Mouse (Mus musculus): ENCODE results near the gene Elf2. TPM values are rescaled to one million over a fixed set of nuclear protein-coding genes. Genes with fewer than 3 reads are reported as not detected.

Gene Elf2
- polyA plus RNA-seq (2015; fragmentation: Nextera tagmentation; extraction: Ambion mirVana): 26.8 and 30.0 TPM in 2 replicates

DNA sequence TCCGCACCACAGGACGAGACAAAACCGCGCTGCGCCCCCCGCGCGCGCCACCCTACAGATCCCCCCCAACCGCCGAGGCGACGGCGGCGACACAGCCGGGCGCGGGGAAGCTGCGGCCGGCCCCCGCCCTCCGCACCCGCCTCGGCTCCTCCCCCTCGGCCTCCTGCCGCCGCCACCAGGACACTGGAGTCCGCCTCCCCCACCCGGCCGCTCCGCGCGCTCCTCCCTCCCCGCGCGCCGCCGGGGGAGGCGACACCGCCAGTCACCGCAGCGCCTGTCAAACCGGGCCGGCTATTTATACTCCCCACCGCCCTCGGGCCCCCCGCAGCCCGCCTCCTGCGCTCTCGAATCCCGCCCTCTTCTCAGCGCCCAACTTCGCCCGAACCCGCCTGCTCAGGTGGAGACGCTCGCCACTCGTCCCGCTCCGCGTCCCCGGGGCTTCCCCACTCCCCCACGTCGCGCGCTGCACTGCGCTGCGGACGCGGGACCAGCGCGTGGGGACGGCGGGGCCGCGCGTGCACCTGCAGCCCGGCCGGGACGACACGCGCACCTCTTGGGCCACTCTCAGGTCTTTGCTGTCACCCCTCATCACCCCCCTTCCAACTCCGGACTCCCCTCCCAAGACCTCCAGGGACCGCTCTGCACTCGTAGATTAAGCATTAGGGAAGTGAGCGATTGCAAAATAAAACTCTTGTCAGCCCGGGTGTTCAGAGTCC, at the start of gene Elf2:
TSS of gene Elf2 (minus strand) at position 112 of the 716 bp plus-strand sequence.

DNA sequence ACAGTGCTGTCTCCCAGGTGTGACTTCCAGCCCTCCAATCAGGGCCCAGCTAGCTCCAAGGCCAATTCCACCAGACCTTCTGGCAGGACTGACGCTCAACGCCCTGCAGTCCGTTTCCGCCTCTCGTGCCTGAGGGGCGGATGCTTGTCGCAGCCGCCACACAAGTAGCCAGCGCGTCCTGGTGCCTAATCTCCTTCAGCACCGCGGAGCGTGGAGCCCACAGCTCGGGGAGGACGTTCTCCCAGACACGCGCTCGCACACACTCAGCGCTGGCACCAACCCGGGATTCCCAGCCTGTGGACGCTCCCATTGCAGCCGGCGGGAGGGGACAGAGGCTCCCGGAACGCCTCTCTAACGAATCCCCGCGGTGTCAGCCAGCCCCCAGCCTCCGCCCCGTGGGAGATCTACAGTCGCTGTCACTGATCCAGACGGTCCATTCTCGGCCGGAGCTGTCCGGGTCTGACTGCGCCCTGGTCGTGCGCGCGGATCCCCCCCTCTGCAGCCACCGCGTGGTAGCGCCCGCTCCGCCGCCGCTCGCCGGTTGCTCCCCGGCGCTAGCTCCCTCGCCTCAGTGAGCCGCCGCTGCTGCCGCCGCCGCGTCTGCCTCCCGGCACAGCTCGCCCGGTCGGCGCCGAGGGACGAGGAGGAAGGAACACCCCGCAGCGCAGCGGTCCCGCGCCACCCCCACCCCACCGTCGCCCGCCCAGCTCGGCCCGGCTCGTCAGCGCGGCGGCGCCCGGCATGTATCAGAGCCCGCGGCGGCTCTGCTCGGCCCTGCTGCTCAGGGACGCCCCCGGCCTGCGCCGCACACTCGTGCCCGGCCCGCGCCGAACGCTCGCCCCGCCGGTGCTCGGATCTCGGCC, 115.9 kb downstream of the Elf2 start, which contains the start of gene Noct:
TSS of gene Noct (plus strand) at position 85 of the 863 bp plus-strand sequence.

Small RNAs within 50 kb of the gene (microRNA-seq; reads per million reads assigned to microRNA genes)
- not detected for gene Gm24282

Other genes starting within 250 kb of the Elf2 start
- 39.9 and 40.8 TPM in 2 replicates for gene Noct, start 116.2 kb downstream of the Elf2 start, polyA plus RNA-seq (2015; fragmentation: Nextera tagmentation; extraction: Ambion mirVana)
- gene Mgarp, start 56.1 kb upstream of the Elf2 start, polyA plus RNA-seq (2015; fragmentation: Nextera tagmentation; extraction: Ambion mirVana): 0.28 TPM in 1 of 2 replicates, not detected in the other
- gene Ndufc1, start 68.3 kb upstream of the Elf2 start, polyA plus RNA-seq (2015; fragmentation: Nextera tagmentation; extraction: Ambion mirVana): 971 and 1,167 TPM in 2 replicates
- gene Naa15, start 74.5 kb upstream of the Elf2 start, polyA plus RNA-seq (2015; fragmentation: Nextera tagmentation; extraction: Ambion mirVana): 26.5 and 29.1 TPM in 2 replicates
- gene Rab33b, start 143.3 kb upstream of the Elf2 start, polyA plus RNA-seq (2015; fragmentation: Nextera tagmentation; extraction: Ambion mirVana): 27.4 and 28.9 TPM in 2 replicates
- 2.1 and 2.8 TPM in 2 replicates for gene Setd7, start 220.2 kb upstream of the Elf2 start, polyA plus RNA-seq (2015; fragmentation: Nextera tagmentation; extraction: Ambion mirVana)

Measured in neural tube, postnatal 0 days (tissue).